Comparison of ENCODE assay signal across 18 mouse cellular contexts in genomic region chr13:26714056-26714455, GRCm38 (mm10). TPM values are rescaled to one million over a fixed set of nuclear protein-coding genes. Genes with fewer than 3 reads are reported as not detected.
DNase-seq lines count a peak whose midpoint lies in the region; ATAC-seq and TF ChIP-seq lines count a peak whose summit lies in the region.
"Had no signal": no experiment of that assay in that cellular context is flagged by ENCODE, and none has a peak within 500 bp of the region (broad histone marks: within the 10 kb centered on the region; RNA-seq: fewer than 3 reads in every experiment).

No protein-coding gene starts in this region.

- no peaks in the 10 kb centered on the region for H3K36me3 ChIP-seq in heart, embryonic 12.5 days
- no peaks in the 10 kb centered on the region for H3K36me3 ChIP-seq in lung, postnatal 0 days (ENCODE audit: insufficient read depth, low read length)
- H3K36me3 ChIP-seq: hindbrain, embryonic 12.5 days; limb, embryonic 15.5 days; midbrain, embryonic 10.5 days; stomach, embryonic 15.5 days had no signal

- H3K4me3 ChIP-seq in heart, embryonic 12.5 days = no peak overlapping the region
- no peak overlapping the region for H3K4me3 ChIP-seq in lung, postnatal 0 days (ENCODE audit: low read depth, low read length)
- H3K4me3 ChIP-seq: erythroblast, embryonic 14.5 days; hindbrain, embryonic 12.5 days; limb, embryonic 15.5 days; midbrain, embryonic 10.5 days; stomach, embryonic 15.5 days had no signal

- TF ChIP-seq EP300 in lung, postnatal 0 days (IDR thresholded peaks at IDR 0.05) = no peak

- H3K9ac ChIP-seq in heart, embryonic 12.5 days = no peak overlapping the region
- no peak overlapping the region for H3K9ac ChIP-seq in lung, postnatal 0 days (replicated peaks; ENCODE audit: low read depth)
- H3K9ac ChIP-seq: hindbrain, embryonic 12.5 days; limb, embryonic 15.5 days; lung, embryonic 14.5 days; stomach, embryonic 15.5 days had no signal

- no peak overlapping the region for H3K4me2 ChIP-seq in heart, embryonic 12.5 days
- H3K4me2 ChIP-seq in lung, postnatal 0 days (replicated peaks; ENCODE audit: low read depth, low read length) = no peak overlapping the region
- H3K4me2 ChIP-seq: hindbrain, embryonic 12.5 days; limb, embryonic 15.5 days; lung, embryonic 14.5 days; stomach, embryonic 15.5 days had no signal

- no peak for TF ChIP-seq CTCF in lung, postnatal 0 days (IDR thresholded peaks at IDR 0.05)

- ATAC-seq in heart, embryonic 12.5 days (ENCODE audit: insufficient number of reproducible peaks, low FRiP score) = no peak
- ATAC-seq in lung, postnatal 0 days = no peak

- H3K27me3 ChIP-seq in heart, embryonic 12.5 days (replicated peaks) = no peaks in the 10 kb centered on the region
- H3K27me3 ChIP-seq in lung, postnatal 0 days (replicated peaks; ENCODE audit: insufficient read depth, low read length) = no peaks in the 10 kb centered on the region
- H3K27me3 ChIP-seq: hindbrain, embryonic 12.5 days; limb, embryonic 15.5 days; stomach, embryonic 15.5 days had no signal

- H3K9me3 ChIP-seq in heart, embryonic 12.5 days (replicated peaks) = no peaks in the 10 kb centered on the region
- H3K9me3 ChIP-seq in lung, postnatal 0 days (ENCODE audit: low read length) = no peaks in the 10 kb centered on the region
- H3K9me3 ChIP-seq: hindbrain, embryonic 12.5 days; limb, embryonic 15.5 days; midbrain, embryonic 10.5 days; stomach, embryonic 15.5 days had no signal

- no peak overlapping the region for H3K27ac ChIP-seq in heart, embryonic 12.5 days (ENCODE audit: poor library complexity, severe bottlenecking)
- no peak overlapping the region for H3K27ac ChIP-seq in lung, postnatal 0 days (ENCODE audit: low read length)
- H3K27ac ChIP-seq: hindbrain, embryonic 12.5 days; limb, embryonic 15.5 days; midbrain, embryonic 10.5 days; stomach, embryonic 15.5 days had no signal

- WGBS in heart, embryonic 12.5 days = 76% methylated on average over 5 of the region's 5 CpGs
- WGBS in lung, postnatal 0 days = 75% methylated on average over 5 of the region's 5 CpGs

- peak; percentile 10 for DNase-seq in heart, postnatal 4 days
- DNase-seq in fibroblast of lung, adult 2 months (ENCODE audit: low read depth) = peak; percentile 11
- peak; percentile 53 for DNase-seq in gastrocnemius, postnatal 25 days
- DNase-seq in right cerebral cortex, postnatal 25 days = peak; percentile 19
- DNase-seq in lung, postnatal 0 days (ENCODE audit: low spot score) = no peak
- no peak for DNase-seq in thymus, postnatal 14 days
- DNase-seq: heart, adult 18-20 months; kidney, adult 9 months; lung, embryonic 14.5 days had no signal

- no peaks in the 10 kb centered on the region for H3K4me1 ChIP-seq in heart, embryonic 12.5 days (replicated peaks)
- no peaks in the 10 kb centered on the region for H3K4me1 ChIP-seq in lung, postnatal 0 days (ENCODE audit: insufficient read depth, low read depth, low read length)
- H3K4me1 ChIP-seq: hindbrain, embryonic 12.5 days; limb, embryonic 15.5 days; midbrain, embryonic 10.5 days; stomach, embryonic 15.5 days had no signal

RNA-seq across cellular contexts. Expression of gene Hdgfl1, which starts 55.9 kb away (rescaled TPM):
- not detected for total RNA-seq in heart, postnatal 4 days (2021)
- not detected in 2 replicates for polyA plus RNA-seq in heart, embryonic 12.5 days (2016; fragmentation: Nextera tagmentation; extraction: Ambion mirVana)
- total RNA-seq in gastrocnemius, postnatal 25 days (2021) = not detected
- not detected in 2 replicates for polyA plus RNA-seq in lung, postnatal 0 days (2015; fragmentation: Nextera tagmentation; extraction: Ambion mirVana)
- total RNA-seq: heart, adult 18-20 months; layer of hippocampus, adult 18-20 months had no signal
- polyA plus RNA-seq: cortical plate, adult 2 months; erythroblast, embryonic 14.5 days; hindbrain, embryonic 12.5 days; limb, embryonic 15.5 days; lung, embryonic 14.5 days; midbrain, embryonic 10.5 days; neural tube, embryonic 11.5 days; stomach, embryonic 15.5 days had no signal

Comparison
In these comparisons a context has a peak if more than half of its experiments do, and no peak if none do; other contexts are left out.
1. DNase-seq: peak in heart, postnatal 4 days (single experiment), fibroblast of lung, adult 2 months (single experiment), gastrocnemius, postnatal 25 days (single experiment) and right cerebral cortex, postnatal 25 days (single experiment); none in lung, postnatal 0 days (single experiment) and thymus, postnatal 14 days (single experiment).